Comparison of ENCODE assay signal across 8 mouse cellular contexts in the genomic region with DNA sequence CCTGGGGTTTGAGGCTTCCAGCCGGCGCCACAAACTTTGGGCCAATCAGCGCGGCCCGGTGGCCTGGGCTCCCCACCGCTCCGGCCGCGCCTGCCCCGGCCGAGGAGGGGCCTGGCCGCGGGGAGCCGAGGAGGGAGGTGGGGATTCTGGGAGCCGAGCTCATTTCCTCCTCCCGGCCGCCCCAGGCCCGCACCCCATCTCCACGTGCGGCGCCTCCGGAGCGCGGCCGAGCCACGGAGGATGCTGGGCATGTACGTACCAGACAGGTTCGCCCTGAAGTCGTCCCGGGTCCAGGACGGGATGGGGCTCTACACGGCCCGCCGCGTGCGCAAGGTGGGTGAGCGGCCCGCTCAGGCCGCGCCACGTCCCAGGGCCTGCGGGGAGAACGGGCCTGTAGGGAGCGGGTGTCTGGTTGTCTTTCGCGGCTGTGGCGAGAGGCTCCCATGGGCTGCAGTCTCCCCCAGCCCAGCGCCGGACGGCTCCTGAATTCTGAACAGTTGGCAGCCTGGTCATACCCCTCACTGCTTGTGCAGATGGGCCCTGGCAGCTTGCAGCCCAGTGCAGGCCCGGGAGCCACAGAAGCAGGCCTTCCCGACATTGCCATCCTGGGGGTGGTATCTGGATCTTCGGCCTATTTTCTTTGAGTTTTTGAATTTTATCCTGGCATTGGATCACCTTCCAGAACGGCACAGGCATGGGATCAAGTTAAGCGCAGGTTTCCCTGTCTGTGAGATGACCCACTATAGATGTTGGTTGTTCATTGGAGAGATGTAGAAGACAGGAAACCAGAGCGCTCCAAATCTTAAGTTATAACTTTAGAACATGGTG. TPM values are rescaled to one million over a fixed set of nuclear protein-coding genes. Genes with fewer than 3 reads are reported as not detected.
DNase-seq lines count a peak whose midpoint lies in the region; ATAC-seq and TF ChIP-seq lines count a peak whose summit lies in the region.

A gene (plus strand): TSS at position 128 of the 828 bp plus-strand sequence.

- peaks cover 12% of the 10 kb centered on the region; the same call in 1 of the 2 replicates for H3K4me1 ChIP-seq in hindbrain, embryonic 15.5 days (replicated peaks)

- H3K4me2 ChIP-seq in hindbrain, embryonic 15.5 days = peak within 1 kb of the TSS; percentile 86

- peak; percentile 91 for ATAC-seq in hindbrain, embryonic 15.5 days (ENCODE audit: low FRiP score, low read depth)

- no peaks in the 10 kb centered on the region for H3K36me3 ChIP-seq in hindbrain, embryonic 15.5 days

- peak within 1 kb of the TSS; percentile 79 for H3K27ac ChIP-seq in gastrocnemius, adult 2 months
- peak within 1 kb of the TSS; percentile 74 for H3K27ac ChIP-seq in hindbrain, embryonic 15.5 days (replicated peaks)

- no peak for TF ChIP-seq CTCF in gastrocnemius, adult 2 months (IDR thresholded peaks at IDR 0.05)

- H3K27me3 ChIP-seq in hindbrain, embryonic 15.5 days = no peaks in the 10 kb centered on the region

- no peaks in the 10 kb centered on the region for H3K9me3 ChIP-seq in hindbrain, embryonic 15.5 days

- peak within 1 kb of the TSS; percentile 82 for H3K4me3 ChIP-seq in gastrocnemius, adult 2 months
- peak within 1 kb of the TSS; percentile 55 for H3K4me3 ChIP-seq in hindbrain, embryonic 15.5 days

- peak; percentile 84 to 93 for DNase-seq in adrenal gland, adult (ENCODE audit: inconsistent age in 2 of 2, low spot score in 1 of 2)
- peak; percentile 68 to 73 for DNase-seq in cerebellum, postnatal 36 days
- DNase-seq in gastrocnemius, adult 2 months = peak; percentile 80
- peak; percentile 13 to 37 for DNase-seq in left cerebral cortex, adult 18-20 months (ENCODE audit: low spot score in 2 of 2)
- peak; percentile 41 for DNase-seq in lung, postnatal 36 days
- peak; percentile 8 to 26 for DNase-seq in right cerebral cortex, adult 2 months (ENCODE audit: low spot score in 2 of 2)
- DNase-seq in spleen, adult 18-20 months = no peak

- peak within 1 kb of the TSS; percentile 65 for H3K9ac ChIP-seq in hindbrain, embryonic 15.5 days

- WGBS in hindbrain, embryonic 15.5 days = 4% methylated on average over 52 of the region's 56 CpGs

- intact Hi-C loops in gastrocnemius, adult 2 months (cut with DNase I) = no loop called here

RNA-seq across cellular contexts. Expression of the gene that starts here (rescaled TPM):
- total RNA-seq in gastrocnemius, adult 2 months (2021) = 1 to 10 TPM; 1.8 to 2.7 TPM
- polyA plus RNA-seq in hindbrain, embryonic 15.5 days (2015; fragmentation: Nextera tagmentation; extraction: Ambion mirVana) = 6.8 and 6.9 TPM in 2 replicates
- 1 to 10 TPM; 5.5 to 6.0 TPM for total RNA-seq in left cerebral cortex, adult 18-20 months (2021)

Comparison
In these comparisons a context has a peak if more than half of its experiments do, and no peak if none do; other contexts are left out.
1. DNase-seq: peak in adrenal gland, adult (2 of 2), cerebellum, postnatal 36 days (2 of 2), gastrocnemius, adult 2 months (single experiment), left cerebral cortex, adult 18-20 months (2 of 2), lung, postnatal 36 days (single experiment) and right cerebral cortex, adult 2 months (2 of 2); none in spleen, adult 18-20 months (0 of 2).